Mouse (Mus musculus) forebrain, embryonic 10.5 days (tissue): Measurements from ENCODE around the gene Alg12. TPM values are rescaled to one million over a fixed set of nuclear protein-coding genes. Genes with fewer than 3 reads are reported as not detected.
A peak's percentile ranks its signal among the peaks of the same experiment; 100 is the strongest.

Experiments
- DNase-seq: peaks from one replicate; pipeline ENCODE4 v3.0.0-alpha.2; 2017; ENCODE audit warnings: low spot score; ENCODE audit errors: extremely low spot score
- H3K27ac ChIP-seq: fragments of 300-500 bp; sonication (generic); 2 replicates; pipeline ENCODE4 v1.5.1; 2016; ENCODE audit warnings: mild to moderate bottlenecking
- H3K27me3 ChIP-seq: fragments of 300-500 bp; sonication (generic); 2 replicates; pipeline ENCODE4 v1.6.1; 2016; ENCODE audit warnings: mild to moderate bottlenecking; ENCODE audit not compliant: poor library complexity, severe bottlenecking
- H3K36me3 ChIP-seq: fragments of 300-500 bp; sonication (generic); replicated peaks from 2 replicates; pipeline ENCODE4 v1.6.1; 2016; ENCODE audit warnings: mild to moderate bottlenecking, moderate library complexity
- H3K4me1 ChIP-seq: fragments of 300-500 bp; sonication (generic); 2 replicates; pipeline ENCODE4 v1.6.1; 2016
- H3K4me3 ChIP-seq: fragments of 300-500 bp; sonication (generic); 2 replicates; pipeline ENCODE4 v1.5.1; 2016; ENCODE audit warnings: mild to moderate bottlenecking, moderate library complexity
- H3K9me3 ChIP-seq: fragments of 300-500 bp; sonication (generic); 2 replicates; pipeline ENCODE4 v1.6.1; 2016; ENCODE audit warnings: mild to moderate bottlenecking, moderate library complexity
- WGBS: fragments of 180-500 bp; shearing (Covaris S2); methylation state at CpG from one replicate; pipeline ENCODE4 v1.1.7; 2016; 5-methylcytosine and 5-hydroxymethylcytosine counted together
- polyA plus RNA-seq: library from polyadenylated mRNA; unstranded; fragments of >200 nt; fragmentation: Nextera tagmentation; extraction: Ambion mirVana; gene quantifications from 2 replicates; pipeline ENCODE4 v1.2.1, GENCODE M21; 2016

Alg12 gene
- polyA plus RNA-seq, 1 experiment from 2014 or later, result 11.4 TPM

GRCm38 (mm10) chr15:88851507-88852149 is 32.5 kb upstream of the Alg12 start:
- H3K27me3 ChIP-seq, result no peaks in the 10 kb centered on the region
- H3K36me3 ChIP-seq, result no peaks in the 10 kb centered on the region
- H3K4me1 ChIP-seq, result peaks cover 38% of the 10 kb centered on the region
- DNase-seq, result no peak
- WGBS, result 81% methylated on average over 10 of the region's 10 CpGs
- no peak overlapping the region for H3K4me3 ChIP-seq
- H3K9me3 ChIP-seq, result no peaks in the 10 kb centered on the region
- peak overlapping the region; percentile 40; the same call in 1 of the 2 replicates for H3K27ac ChIP-seq

DNA sequence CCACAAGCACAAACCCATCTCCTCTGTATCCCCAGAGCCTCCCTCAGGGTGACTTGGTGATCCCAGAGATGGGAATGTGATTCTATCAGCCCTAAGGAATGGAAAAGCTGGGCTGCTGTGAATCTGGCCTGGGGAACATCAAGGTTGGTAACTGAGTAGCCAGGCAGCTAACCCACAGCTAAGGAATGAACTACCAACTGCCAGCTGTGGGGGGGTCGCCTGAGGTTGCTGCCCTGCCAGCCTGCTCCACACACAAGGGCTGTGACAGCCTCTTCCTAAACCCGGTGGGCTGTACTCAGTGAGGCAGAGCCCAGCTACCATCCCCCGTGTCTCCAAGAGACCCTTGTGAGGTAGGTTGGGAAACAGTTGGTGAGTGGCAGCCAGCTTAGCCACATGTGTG is 32.0 kb upstream of the Alg12 start:
- Histone ChIP-seq H3K36me3 (no peaks in the 10 kb centered on the region), H3K4me1 (peaks cover 38% of the 10 kb centered on the region), H3K27me3 (no peaks in the 10 kb centered on the region), H3K9me3 (no peaks in the 10 kb centered on the region), H3K27ac (peak overlapping the region; percentile 40; the same call in 1 of the 2 replicates), H3K4me3 (no peak overlapping the region)
- no peak for DNase-seq
- 70% methylated on average over 3 of the region's 3 CpGs for WGBS

- Histone ChIP-seq H3K27ac (peak overlapping the region; percentile 40; the same call in 1 of the 2 replicates), H3K4me3 (no peak overlapping the region), H3K4me1 (peaks cover 31% of the 10 kb centered on the region), H3K27me3 (no peaks in the 10 kb centered on the region), H3K9me3 (no peaks in the 10 kb centered on the region), H3K36me3 (no peaks in the 10 kb centered on the region)
- no peak for DNase-seq
- 65% methylated on average over 10 of the region's 10 CpGs for WGBS
Measured at GRCm38 (mm10) chr15:88850146-88850826, 31.2 kb upstream of the Alg12 start.

DNA sequence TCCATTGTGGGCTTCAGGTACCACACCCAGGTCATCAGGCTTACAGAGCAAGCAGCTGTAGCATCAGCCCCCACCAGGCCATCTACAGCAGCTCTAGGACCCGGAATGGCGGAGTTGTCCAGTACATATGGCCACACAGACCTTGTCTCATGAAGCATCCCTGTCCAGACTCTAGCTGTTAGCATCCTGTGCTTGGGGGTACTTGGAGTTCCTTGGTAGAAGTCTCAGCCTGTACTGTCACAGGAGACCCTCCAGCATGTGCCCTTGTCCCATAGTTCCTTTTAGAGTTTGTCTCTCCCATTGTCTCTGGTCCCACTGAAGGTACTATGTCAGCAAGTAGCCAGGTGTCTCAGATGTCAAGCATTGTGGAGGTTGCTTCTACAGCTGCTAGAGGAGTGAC is 30.5 kb upstream of the Alg12 start:
- WGBS, result 86% methylated on average over 2 of the region's 2 CpGs
- H3K4me1 ChIP-seq, result peaks cover 24% of the 10 kb centered on the region
- H3K36me3 ChIP-seq, result no peaks in the 10 kb centered on the region
- H3K27ac ChIP-seq, result no peak overlapping the region
- H3K9me3 ChIP-seq, result no peaks in the 10 kb centered on the region
- no peaks in the 10 kb centered on the region for H3K27me3 ChIP-seq
- DNase-seq, result no peak
- H3K4me3 ChIP-seq, result no peak overlapping the region

DNA sequence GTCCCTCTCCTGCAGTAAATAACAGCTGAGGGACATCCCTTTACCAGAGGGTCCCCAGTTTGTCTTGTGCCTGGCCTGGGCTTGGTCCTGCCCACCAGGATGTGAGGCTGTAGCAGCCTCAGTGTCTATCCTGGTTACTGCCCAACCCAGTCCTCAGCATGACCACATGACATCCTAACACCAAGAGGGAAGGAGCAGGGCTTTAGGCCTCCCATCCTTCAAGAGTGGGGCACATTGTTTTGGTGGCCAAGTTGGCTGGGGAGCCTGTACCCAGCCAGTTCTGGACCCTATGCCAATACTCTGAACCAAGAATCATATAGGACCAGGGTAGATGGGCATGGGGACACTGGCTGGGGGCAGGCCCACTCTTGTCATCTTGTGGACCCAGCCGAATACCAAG is 29.5 kb upstream of the Alg12 start:
- H3K9me3 ChIP-seq, result no peaks in the 10 kb centered on the region
- WGBS, result 97% methylated on average over 1 of the region's 1 CpGs
- H3K4me1 ChIP-seq, result peaks cover 19% of the 10 kb centered on the region
- no peak overlapping the region for H3K27ac ChIP-seq
- H3K4me3 ChIP-seq, result no peak overlapping the region
- H3K27me3 ChIP-seq, result no peaks in the 10 kb centered on the region
- H3K36me3 ChIP-seq, result no peaks in the 10 kb centered on the region
- DNase-seq, result no peak

GRCm38 (mm10) chr15:88844966-88845365 is 25.8 kb upstream of the Alg12 start:
- DNase-seq, result no peak
- no peaks in the 10 kb centered on the region for H3K9me3 ChIP-seq
- no peaks in the 10 kb centered on the region for H3K27me3 ChIP-seq
- H3K36me3 ChIP-seq, result no peaks in the 10 kb centered on the region
- peaks cover 13% of the 10 kb centered on the region for H3K4me1 ChIP-seq
- 94% methylated on average over 7 of the region's 7 CpGs for WGBS
- no peak overlapping the region for H3K4me3 ChIP-seq
- H3K27ac ChIP-seq, result no peak overlapping the region

DNA sequence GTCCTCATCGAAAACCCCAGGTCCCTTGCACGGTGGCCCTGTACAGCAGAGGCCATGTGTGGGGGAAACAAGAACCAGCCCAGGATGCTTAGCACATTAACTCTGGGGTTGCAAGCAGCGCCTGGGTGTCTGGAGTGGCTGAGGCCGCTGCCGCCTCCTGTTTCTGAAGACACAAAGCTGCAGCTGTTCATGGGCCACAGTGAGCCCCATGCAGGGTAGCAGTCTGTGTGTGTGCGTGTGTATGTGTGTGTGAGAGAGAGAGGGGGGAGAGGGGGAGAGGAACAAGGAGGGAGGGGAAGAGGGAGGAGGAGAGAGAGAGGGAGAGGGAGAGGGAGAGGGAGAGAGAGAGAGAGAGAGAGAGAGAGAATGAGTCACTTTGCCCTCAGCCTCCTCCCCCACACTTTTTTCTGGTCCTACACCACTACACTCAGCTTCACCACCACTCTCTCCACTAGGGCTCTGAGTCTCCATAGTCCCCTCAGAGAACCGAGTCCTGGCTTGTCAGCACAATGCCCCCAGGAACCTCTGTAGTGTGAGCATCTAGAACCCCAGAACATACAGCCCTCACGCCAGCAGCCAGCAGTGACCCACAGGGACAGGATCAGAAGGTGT is 24.5 kb upstream of the Alg12 start:
- Histone ChIP-seq H3K4me1 (peaks cover 26% of the 10 kb centered on the region), H3K9me3 (no peaks in the 10 kb centered on the region), H3K36me3 (no peaks in the 10 kb centered on the region), H3K27me3 (no peaks in the 10 kb centered on the region), H3K27ac (peak overlapping the region; percentile 16; the same call in 1 of the 2 replicates), H3K4me3 (no peak overlapping the region)
- WGBS, result 61% methylated on average over 8 of the region's 8 CpGs
- DNase-seq, result no peak

DNA sequence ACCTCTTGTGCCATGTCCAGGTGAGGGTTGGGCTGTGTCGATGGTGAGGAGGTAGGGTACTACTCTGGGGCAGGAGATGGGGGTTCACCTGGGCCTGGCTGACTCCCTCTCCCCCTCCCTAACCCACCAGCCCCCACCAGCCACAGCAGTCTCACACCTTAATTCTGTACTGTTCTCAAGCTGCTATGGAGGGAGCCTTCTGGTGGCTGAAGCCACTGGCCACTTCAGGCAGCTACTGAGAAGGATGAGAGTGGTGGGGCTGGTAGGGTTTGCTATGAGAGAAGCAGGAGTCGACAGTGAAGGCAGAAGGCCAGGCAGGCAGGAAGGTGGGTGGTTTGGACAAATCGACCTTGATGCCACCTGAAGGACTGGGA is 23.2 kb upstream of the Alg12 start:
- H3K27me3 ChIP-seq, result no peaks in the 10 kb centered on the region
- peaks cover 36% of the 10 kb centered on the region for H3K4me1 ChIP-seq
- no peaks in the 10 kb centered on the region for H3K36me3 ChIP-seq
- H3K4me3 ChIP-seq, result no peak overlapping the region
- DNase-seq, result no peak
- H3K9me3 ChIP-seq, result no peaks in the 10 kb centered on the region
- no peak overlapping the region for H3K27ac ChIP-seq
- 79% methylated on average over 3 of the region's 3 CpGs for WGBS

GRCm38 (mm10) chr15:88841580-88842299 is 22.6 kb upstream of the Alg12 start:
- Histone ChIP-seq H3K36me3 (no peaks in the 10 kb centered on the region), H3K27me3 (no peaks in the 10 kb centered on the region), H3K4me1 (peaks cover 41% of the 10 kb centered on the region), H3K4me3 (no peak overlapping the region), H3K27ac (no peak overlapping the region), H3K9me3 (no peaks in the 10 kb centered on the region)
- 83% methylated on average over 3 of the region's 3 CpGs for WGBS
- no peak for DNase-seq

- Histone ChIP-seq H3K9me3 (no peaks in the 10 kb centered on the region), H3K4me3 (no peak overlapping the region), H3K4me1 (peaks cover 45% of the 10 kb centered on the region), H3K27ac (no peak overlapping the region), H3K36me3 (no peaks in the 10 kb centered on the region), H3K27me3 (no peaks in the 10 kb centered on the region)
- DNase-seq, result no peak
- 98% methylated on average over 2 of the region's 2 CpGs for WGBS
Measured at GRCm38 (mm10) chr15:88841160-88841559, 22.0 kb upstream of the Alg12 start.

GRCm38 (mm10) chr15:88840126-88840525 is 21.0 kb upstream of the Alg12 start:
- DNase-seq, result no peak
- Histone ChIP-seq H3K4me1 (peaks cover 45% of the 10 kb centered on the region), H3K4me3 (no peak overlapping the region), H3K36me3 (no peaks in the 10 kb centered on the region), H3K27ac (peak overlapping the region; percentile 67), H3K27me3 (no peaks in the 10 kb centered on the region), H3K9me3 (no peaks in the 10 kb centered on the region)
- 58% methylated on average over 10 of the region's 10 CpGs for WGBS

GRCm38 (mm10) chr15:88839271-88839670 is 20.2 kb upstream of the Alg12 start:
- Histone ChIP-seq H3K4me1 (peaks cover 45% of the 10 kb centered on the region), H3K27ac (peak overlapping the region; percentile 67), H3K4me3 (peak overlapping the region; percentile 23), H3K9me3 (no peaks in the 10 kb centered on the region), H3K27me3 (no peaks in the 10 kb centered on the region), H3K36me3 (no peaks in the 10 kb centered on the region)
- 32% methylated on average over 9 of the region's 9 CpGs for WGBS
- no peak for DNase-seq

GRCm38 (mm10) chr15:88837977-88838376 is 18.9 kb upstream of the Alg12 start:
- H3K27ac ChIP-seq, result peak overlapping the region; percentile 83
- H3K27me3 ChIP-seq, result no peaks in the 10 kb centered on the region
- DNase-seq, result no peak
- H3K4me3 ChIP-seq, result peak overlapping the region; percentile 60
- 2% methylated on average over 11 of the region's 11 CpGs for WGBS
- no peaks in the 10 kb centered on the region for H3K9me3 ChIP-seq
- peaks cover 37% of the 10 kb centered on the region for H3K4me1 ChIP-seq
- no peaks in the 10 kb centered on the region for H3K36me3 ChIP-seq
